Mouse (Mus musculus): Measurements from ENCODE around the gene Mbnl2. TPM values are rescaled to one million over a fixed set of nuclear protein-coding genes. Genes with fewer than 3 reads are reported as not detected.

Gene Mbnl2
- total and polyA plus RNA-seq, 3 experiments: 23.8 to 28.9 (median 23.9) TPM

GRCm38 (mm10) chr14:120271096-120271495 is 4.4 kb upstream of the Mbnl2 start:
- H3K4me3 ChIP-seq (replicated peaks in 1 of 3; ENCODE audit: low read depth in 2 of 3, low read length in 2 of 3, poor library complexity in 1 of 3): no peak overlapping the region
- dilution Hi-C loops (cut with MboI; ENCODE audit: extremely low pct_ligation_motif_present, extremely low pct_unique_long_range_greater_than_20kb, low sequenced_read_pairs): no loop called here
- no peaks in the 10 kb centered on the region for H3K9me3 ChIP-seq (replicated peaks; ENCODE audit: low read length)
- no peaks in the 10 kb centered on the region; the same call in 1 of the 2 replicates for H3K79me2 ChIP-seq (replicated peaks; ENCODE audit: control insufficient read depth, extremely low read depth, insufficient read depth, poor library complexity, severe bottlenecking)
- no peak for DNase-seq (ENCODE audit: extremely low read depth)
- no peak overlapping the region for H3K9ac ChIP-seq (ENCODE audit: insufficient read depth, low read depth)
- no peak for TF ChIP-seq JUND (conservative IDR thresholded peaks at IDR 0.05; ENCODE audit: low read depth, low read length)
- no peak for TF ChIP-seq USF2 (conservative IDR thresholded peaks at IDR 0.05; ENCODE audit: low read depth, low read length)
- no peak for TF ChIP-seq JUN (IDR thresholded peaks at IDR 0.05; ENCODE audit: insufficient read depth, low read depth, low read length)
- TF ChIP-seq ZC3H11A (IDR thresholded peaks at IDR 0.05; ENCODE audit: low read depth, low read length): no peak
- no peak for TF ChIP-seq ZKSCAN1 (IDR thresholded peaks at IDR 0.05; ENCODE audit: borderline replicate concordance, low read depth, low read length)
- no peak for TF ChIP-seq CHD1 (IDR thresholded peaks at IDR 0.05; ENCODE audit: low read depth, low read length)
- no peak for TF ChIP-seq GABPA (IDR thresholded peaks at IDR 0.05; ENCODE audit: insufficient replicate concordance, low read depth, low read length)
- no peak for TF ChIP-seq ZNF384 (IDR thresholded peaks at IDR 0.05; ENCODE audit: low read depth, low read length)
- TF ChIP-seq MAX (IDR thresholded peaks at IDR 0.05; ENCODE audit: low read length): no peak
- TF ChIP-seq RCOR1 (conservative IDR thresholded peaks at IDR 0.05; ENCODE audit: low read depth, low read length): no peak
- TF ChIP-seq USF1 (IDR thresholded peaks at IDR 0.05; ENCODE audit: low read depth, low read length): no peak
- no peak for TF ChIP-seq CTCF (conservative IDR thresholded peaks at IDR 0.05 in 1 of 2, IDR thresholded peaks at IDR 0.05 in 1 of 2; ENCODE audit: low read depth in 2 of 2, low read length in 2 of 2)
- TF ChIP-seq PAX5 (IDR thresholded peaks at IDR 0.05; ENCODE audit: low read length): no peak
- TF ChIP-seq ETS1 (conservative IDR thresholded peaks at IDR 0.05; ENCODE audit: low read depth, low read length): no peak
- TF ChIP-seq UBTF (IDR thresholded peaks at IDR 0.05; ENCODE audit: low read depth, low read length): no peak
- peaks cover 2 to 18% of the 10 kb centered on the region in 2 experiments; a peak in 2 of 4 replicates for H3K4me1 ChIP-seq (ENCODE audit: control insufficient read depth in 1 of 2, insufficient read depth in 2 of 2)
- in situ Hi-C loops (cut with MboI; ENCODE audit: low pct_ligation_motif_present, low pct_unique_long_range_greater_than_20kb, low sequenced_read_pairs): loop anchor here (10.0 kb wide), 1 partner anchor 124 kb away; no protein-coding TSS in a partner anchor
- H3K4me2 ChIP-seq (ENCODE audit: insufficient read depth, low read depth, poor library complexity, severe bottlenecking): no peak overlapping the region
- no peaks in the 10 kb centered on the region for H3K27me3 ChIP-seq (replicated peaks)
- H3K36me3 ChIP-seq (replicated peaks in 1 of 2; ENCODE audit: control insufficient read depth in 1 of 2, insufficient read depth in 1 of 2, low read length in 1 of 2): no peaks in the 10 kb centered on the region
- no peak overlapping the region for H3K27ac ChIP-seq (ENCODE audit: insufficient read depth, low read depth)

GRCm38 (mm10) chr14:120273766-120274165 is 1.7 kb upstream of the Mbnl2 start:
- Histone ChIP-seq H3K4me1 (ENCODE audit: control insufficient read depth in 1 of 2, insufficient read depth in 2 of 2) (peaks cover 2 to 33% of the 10 kb centered on the region in 2 experiments; a peak in 2 of 4 replicates), H3K27me3 (replicated peaks) (no peaks in the 10 kb centered on the region), H3K36me3 (replicated peaks in 1 of 2; ENCODE audit: control insufficient read depth in 1 of 2, insufficient read depth in 1 of 2, low read length in 1 of 2) (no peaks in the 10 kb centered on the region), H3K9me3 (replicated peaks; ENCODE audit: low read length) (no peaks in the 10 kb centered on the region), H3K4me2 (ENCODE audit: insufficient read depth, low read depth, poor library complexity, severe bottlenecking) (no peak overlapping the region), H3K27ac (ENCODE audit: insufficient read depth, low read depth) (no peak overlapping the region), H3K79me2 (replicated peaks; ENCODE audit: control insufficient read depth, extremely low read depth, insufficient read depth, poor library complexity, severe bottlenecking) (peaks cover 23% of the 10 kb centered on the region), H3K9ac (ENCODE audit: insufficient read depth, low read depth) (no peak overlapping the region), H3K4me3 (replicated peaks in 1 of 3; ENCODE audit: low read depth in 2 of 3, low read length in 2 of 3, poor library complexity in 1 of 3) (no peak overlapping the region)
- in situ Hi-C loops (cut with MboI; ENCODE audit: low pct_ligation_motif_present, low pct_unique_long_range_greater_than_20kb, low sequenced_read_pairs) (loop anchor here (10.0 kb wide), 1 partner anchor 121 kb away; no protein-coding TSS in a partner anchor), dilution Hi-C loops (cut with MboI; ENCODE audit: extremely low pct_ligation_motif_present, extremely low pct_unique_long_range_greater_than_20kb, low sequenced_read_pairs) (no loop called here)
- TF ChIP-seq ZKSCAN1 (IDR thresholded peaks at IDR 0.05; ENCODE audit: borderline replicate concordance, low read depth, low read length) (no peak), USF1 (IDR thresholded peaks at IDR 0.05; ENCODE audit: low read depth, low read length) (no peak), IRF4 (IDR thresholded peaks at IDR 0.05; ENCODE audit: low read depth, low read length) (no peak), JUN (IDR thresholded peaks at IDR 0.05; ENCODE audit: insufficient read depth, low read depth, low read length) (no peak), CHD1 (IDR thresholded peaks at IDR 0.05; ENCODE audit: low read depth, low read length) (no peak), KAT2A (IDR thresholded peaks at IDR 0.05; ENCODE audit: insufficient replicate concordance, low read length) (no peak), ELF1 (IDR thresholded peaks at IDR 0.05; ENCODE audit: low read depth, low read length) (no peak), ZNF384 (IDR thresholded peaks at IDR 0.05; ENCODE audit: low read depth, low read length) (no peak), TBP (conservative IDR thresholded peaks at IDR 0.05; ENCODE audit: low read depth, low read length) (no peak), ETS1 (conservative IDR thresholded peaks at IDR 0.05; ENCODE audit: low read depth, low read length) (no peak), MAZ (IDR thresholded peaks at IDR 0.05; ENCODE audit: low read depth, low read length) (no peak), EP300 (IDR thresholded peaks at IDR 0.05; ENCODE audit: low read length) (no peak), UBTF (IDR thresholded peaks at IDR 0.05; ENCODE audit: low read depth, low read length) (no peak), HCFC1 (IDR thresholded peaks at IDR 0.05; ENCODE audit: low read depth, low read length) (no peak), RCOR1 (conservative IDR thresholded peaks at IDR 0.05; ENCODE audit: low read depth, low read length) (no peak), NELFE (IDR thresholded peaks at IDR 0.05; ENCODE audit: low read depth, low read length) (no peak)
- no peak for DNase-seq (ENCODE audit: extremely low read depth)

All from CH12.LX (cell line).